Mouse (Mus musculus) spleen, adult 2 months (tissue): ENCODE measurements around the gene Asna1.
A peak's percentile ranks its signal among the peaks of the same experiment; 100 is the strongest.

Experiments
- CTCF ChIP-seq: fragments of 200-500 bp; IDR thresholded peaks from 2 replicates; pipeline ENCODE4 v1.5.1; 2011; ENCODE audit warnings: mild to moderate bottlenecking, inconsistent platforms; ENCODE audit not compliant: insufficient read depth, insufficient read length, insufficient replicate concordance; ENCODE audit errors: extremely low read depth
- POLR2A ChIP-seq: fragments of 200-500 bp; IDR thresholded peaks from 2 replicates; pipeline ENCODE4 v1.6.1; 2011; ENCODE audit warnings: low read depth, low read length, inconsistent platforms

- no peak for TF ChIP-seq CTCF
- peak; percentile 87 for TF ChIP-seq POLR2A
Observed at GRCm38 (mm10) chr8:85071514-85072281, 46.6 kb upstream of the Asna1 start, which contains the start of gene Dhps.
